Mouse (Mus musculus): ENCODE measurements around the gene Nudt7. TPM values are rescaled to one million over a fixed set of nuclear protein-coding genes. Genes with fewer than 3 reads are reported as not detected.

Nudt7 gene
- polyA plus RNA-seq, 1 experiment from 2014 or later, result 3.8 TPM

DNA sequence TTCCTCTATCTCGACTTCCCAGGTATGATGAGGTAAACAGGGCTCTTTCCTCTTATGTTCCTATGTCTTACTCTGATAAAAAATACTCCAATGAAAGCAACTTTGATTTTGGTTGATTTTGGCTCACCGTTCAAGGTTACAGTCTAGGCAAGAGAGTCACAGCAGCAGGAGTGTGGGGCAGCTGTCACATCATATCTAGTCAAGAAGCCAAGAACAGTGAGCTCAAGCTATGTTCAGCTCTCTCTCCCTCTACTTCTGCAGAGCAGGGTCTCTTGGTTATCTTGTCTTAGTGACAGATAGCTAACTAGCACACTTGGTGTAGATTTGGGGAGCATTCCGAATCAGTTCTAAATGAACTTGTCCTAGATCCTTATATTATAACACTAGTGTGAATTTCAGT lies 30.5 kb downstream of the Nudt7 start:
- ATAC-seq (ENCODE audit: low read depth), result no peak
- H3K4me3 ChIP-seq (ENCODE audit: low read depth, low read length), result no peak overlapping the region
- no peak overlapping the region for H3K27ac ChIP-seq (ENCODE audit: low read depth, low read length)
- 87% methylated on average over 3 of the region's 3 CpGs for WGBS
- no peaks in the 10 kb centered on the region for H3K36me3 ChIP-seq (ENCODE audit: control insufficient read depth, insufficient read depth, low read length)
- H3K9me3 ChIP-seq (ENCODE audit: control insufficient read depth, low read length), result no peaks in the 10 kb centered on the region
- no peak overlapping the region for H3K4me2 ChIP-seq (ENCODE audit: low read depth, low read length)
- H3K9ac ChIP-seq (replicated peaks; ENCODE audit: low read depth, low read length), result no peak overlapping the region
- no peaks in the 10 kb centered on the region for H3K4me1 ChIP-seq (ENCODE audit: control insufficient read depth, insufficient read depth, low read length)
- no peaks in the 10 kb centered on the region for H3K27me3 ChIP-seq (ENCODE audit: control insufficient read depth, insufficient read depth, low read length)

DNA sequence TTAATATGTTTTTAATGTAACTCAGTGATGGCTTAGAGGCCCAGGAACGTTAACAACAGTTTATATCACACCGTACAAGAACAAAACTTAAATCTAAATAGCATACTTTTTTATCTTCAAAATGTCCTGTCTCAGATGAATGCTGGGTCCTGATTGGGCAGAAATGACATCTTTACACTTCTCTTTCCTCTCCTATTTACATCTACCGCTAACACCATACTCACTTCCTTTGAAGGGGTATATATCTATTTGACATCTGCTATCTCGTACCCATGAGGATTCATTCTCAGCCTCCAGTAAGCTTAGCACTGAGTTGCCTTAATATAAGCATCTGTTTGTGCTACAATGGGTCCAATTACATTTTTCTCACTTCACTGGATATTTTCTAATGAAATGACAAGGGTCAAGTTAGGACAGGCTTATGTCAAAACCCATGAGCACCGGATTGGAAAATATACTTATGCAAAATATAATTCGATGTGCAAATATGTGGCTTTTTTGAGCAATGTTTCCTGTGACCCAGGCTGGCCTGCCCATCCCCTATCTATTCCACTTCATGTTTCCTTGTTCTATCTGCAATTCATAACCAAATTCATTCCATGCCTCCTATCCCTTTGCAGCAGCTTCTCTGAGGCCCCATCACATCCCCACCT lies 31.2 kb downstream of the Nudt7 start:
- Histone ChIP-seq H3K4me1 (ENCODE audit: control insufficient read depth, insufficient read depth, low read length) (no peaks in the 10 kb centered on the region), H3K27me3 (ENCODE audit: control insufficient read depth, insufficient read depth, low read length) (no peaks in the 10 kb centered on the region)
- ATAC-seq (ENCODE audit: low read depth), result no peak

DNA sequence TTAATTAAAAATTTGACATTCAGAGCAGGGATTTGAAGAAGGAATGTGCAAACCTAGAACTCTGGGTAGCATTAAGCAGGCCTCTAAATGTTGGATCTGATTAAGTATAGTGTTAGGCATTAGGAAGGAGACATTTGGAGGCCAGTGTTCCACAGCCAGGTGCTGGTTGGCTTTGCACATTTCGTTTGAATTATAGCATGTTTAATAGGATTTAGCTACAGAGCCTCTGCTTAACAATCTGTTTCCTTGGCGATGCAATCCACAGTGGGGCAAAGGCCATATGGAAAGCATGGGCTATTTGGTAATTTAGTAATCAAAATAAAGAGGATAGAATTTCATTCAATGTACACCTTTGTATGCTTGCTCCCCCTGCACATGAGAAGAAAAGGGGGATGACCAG lies 32.4 kb downstream of the Nudt7 start:
- H3K27me3 ChIP-seq (ENCODE audit: control insufficient read depth, insufficient read depth, low read length), result no peaks in the 10 kb centered on the region
- no peaks in the 10 kb centered on the region for H3K9me3 ChIP-seq (ENCODE audit: control insufficient read depth, low read length)
- H3K4me3 ChIP-seq (ENCODE audit: low read depth, low read length), result no peak overlapping the region
- no peak for ATAC-seq (ENCODE audit: low read depth)
- H3K9ac ChIP-seq (replicated peaks; ENCODE audit: low read depth, low read length), result no peak overlapping the region
- no peaks in the 10 kb centered on the region for H3K4me1 ChIP-seq (ENCODE audit: control insufficient read depth, insufficient read depth, low read length)
- H3K36me3 ChIP-seq (ENCODE audit: control insufficient read depth, insufficient read depth, low read length), result no peaks in the 10 kb centered on the region
- no peak overlapping the region for H3K27ac ChIP-seq (ENCODE audit: low read depth, low read length)
- no peak overlapping the region for H3K4me2 ChIP-seq (ENCODE audit: low read depth, low read length)
- 45% methylated on average over 2 of the region's 2 CpGs for WGBS

More for the DNA sequence above, 31.2 kb downstream of the Nudt7 start:
- no peak overlapping the region for H3K9ac ChIP-seq (replicated peaks; ENCODE audit: low read depth, low read length)
- WGBS, result 80% methylated on average over 6 of the region's 6 CpGs
- no peak overlapping the region for H3K27ac ChIP-seq (ENCODE audit: low read depth, low read length)
- no peaks in the 10 kb centered on the region for H3K36me3 ChIP-seq (ENCODE audit: control insufficient read depth, insufficient read depth, low read length)
- H3K9me3 ChIP-seq (ENCODE audit: control insufficient read depth, low read length), result no peaks in the 10 kb centered on the region
- no peak overlapping the region for H3K4me3 ChIP-seq (ENCODE audit: low read depth, low read length)
- no peak overlapping the region for H3K4me2 ChIP-seq (ENCODE audit: low read depth, low read length)

- no peaks in the 10 kb centered on the region for H3K9me3 ChIP-seq (ENCODE audit: control insufficient read depth, low read length)
- no peaks in the 10 kb centered on the region for H3K4me1 ChIP-seq (ENCODE audit: control insufficient read depth, insufficient read depth, low read length)
- no peaks in the 10 kb centered on the region for H3K27me3 ChIP-seq (ENCODE audit: control insufficient read depth, insufficient read depth, low read length)
- H3K4me3 ChIP-seq (ENCODE audit: low read depth, low read length), result no peak overlapping the region
- H3K9ac ChIP-seq (replicated peaks; ENCODE audit: low read depth, low read length), result no peak overlapping the region
- 74% methylated on average over 3 of the region's 3 CpGs for WGBS
- H3K27ac ChIP-seq (ENCODE audit: low read depth, low read length), result no peak overlapping the region
- no peak for ATAC-seq (ENCODE audit: low read depth)
- H3K36me3 ChIP-seq (ENCODE audit: control insufficient read depth, insufficient read depth, low read length), result no peaks in the 10 kb centered on the region
- H3K4me2 ChIP-seq (ENCODE audit: low read depth, low read length), result no peak overlapping the region
These were observed 43.4 kb downstream of the Nudt7 start for GRCm38 (mm10) chr8:114176721-114177120.

- ATAC-seq (ENCODE audit: low read depth), result no peak
- no peak overlapping the region for H3K9ac ChIP-seq (replicated peaks; ENCODE audit: low read depth, low read length)
- H3K9me3 ChIP-seq (ENCODE audit: control insufficient read depth, low read length), result no peaks in the 10 kb centered on the region
- H3K4me1 ChIP-seq (ENCODE audit: control insufficient read depth, insufficient read depth, low read length), result no peaks in the 10 kb centered on the region
- H3K36me3 ChIP-seq (ENCODE audit: control insufficient read depth, insufficient read depth, low read length), result no peaks in the 10 kb centered on the region
- no peak overlapping the region for H3K27ac ChIP-seq (ENCODE audit: low read depth, low read length)
- no peak overlapping the region for H3K4me2 ChIP-seq (ENCODE audit: low read depth, low read length)
- no peaks in the 10 kb centered on the region for H3K27me3 ChIP-seq (ENCODE audit: control insufficient read depth, insufficient read depth, low read length)
- no peak overlapping the region for H3K4me3 ChIP-seq (ENCODE audit: low read depth, low read length)
- 86% methylated on average over 5 of the region's 5 CpGs for WGBS
These were observed 60.0 kb downstream of the Nudt7 start for GRCm38 (mm10) chr8:114193334-114193733.

- ATAC-seq (ENCODE audit: low read depth), result no peak
- 60% methylated on average over 2 of the region's 2 CpGs for WGBS
- H3K4me1 ChIP-seq (ENCODE audit: control insufficient read depth, insufficient read depth, low read length), result no peaks in the 10 kb centered on the region
These were observed 65.6 kb downstream of the Nudt7 start for GRCm38 (mm10) chr8:114198990-114199389.

More at GRCm38 (mm10) chr8:114198990-114199389, 65.6 kb downstream of the Nudt7 start:
- Histone ChIP-seq H3K4me3 (ENCODE audit: low read depth, low read length) (no peak overlapping the region), H3K36me3 (ENCODE audit: control insufficient read depth, insufficient read depth, low read length) (no peaks in the 10 kb centered on the region), H3K9ac (replicated peaks; ENCODE audit: low read depth, low read length) (no peak overlapping the region), H3K9me3 (ENCODE audit: control insufficient read depth, low read length) (no peaks in the 10 kb centered on the region), H3K27ac (ENCODE audit: low read depth, low read length) (no peak overlapping the region), H3K4me2 (ENCODE audit: low read depth, low read length) (no peak overlapping the region), H3K27me3 (ENCODE audit: control insufficient read depth, insufficient read depth, low read length) (no peaks in the 10 kb centered on the region)

Other genes starting within 250 kb of the Nudt7 start
- gene Vat1l, start 72.1 kb downstream of the Nudt7 start, polyA plus RNA-seq (2014; fragmentation: Nextera tagmentation; extraction: Ambion mirVana), result 38.9 and 42.1 TPM in 2 replicates